Mouse (Mus musculus) spleen, postnatal 14 days (tissue): Measurements from ENCODE around the gene Il11ra1.
"Not testable (repeated sequence)": the region's sequence is repeated elsewhere in the genome, so short reads cannot be mapped to it uniquely, and the experiment has no call there.

Experiments
- DNase-seq, 2 experiments: peaks; one replicate each; pipeline ENCODE4 v3.0.0; 2021 to 2022; ENCODE audit warnings: low spot score in 2 of 2

Gene Il11ra1

GRCm38 (mm10) chr4:41679291-41679690 is 20.5 kb upstream of the Il11ra1 start:
- no peak for DNase-seq

DNA sequence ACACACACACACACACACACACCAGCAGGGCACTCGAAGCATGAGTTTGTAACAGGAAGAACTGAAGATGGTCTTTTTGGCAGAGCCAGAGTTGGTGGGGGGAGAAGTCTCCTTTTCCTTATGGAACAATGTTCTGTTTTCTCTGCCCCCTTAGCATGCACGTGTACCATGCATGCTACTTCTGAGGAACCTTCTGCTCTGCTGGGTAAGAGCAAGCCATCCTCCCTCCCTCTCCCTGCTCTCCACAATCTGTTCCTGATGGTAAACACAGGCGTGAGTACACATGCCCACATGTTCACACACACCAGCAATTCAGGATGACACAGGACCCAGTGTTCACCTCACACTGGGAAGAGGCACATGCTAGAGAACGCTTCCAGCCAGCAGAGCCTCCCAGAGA is 18.6 kb upstream of the Il11ra1 start:
- DNase-seq, result no peak

GRCm38 (mm10) chr4:41681947-41682346 is 17.8 kb upstream of the Il11ra1 start:
- DNase-seq, result no peak

- no peak for DNase-seq
These were observed 17.0 kb upstream of the Il11ra1 start for GRCm38 (mm10) chr4:41682789-41683188.

GRCm38 (mm10) chr4:41683303-41683702 is 16.5 kb upstream of the Il11ra1 start:
- not testable (repeated sequence) for DNase-seq

- DNase-seq, result not testable (repeated sequence)
These were observed 15.5 kb upstream of the Il11ra1 start for GRCm38 (mm10) chr4:41684131-41684930.

- not testable (repeated sequence) for DNase-seq
These were observed 14.8 kb upstream of the Il11ra1 start for GRCm38 (mm10) chr4:41684931-41685453.

- not testable (repeated sequence) for DNase-seq
These were observed 13.8 kb upstream of the Il11ra1 start for GRCm38 (mm10) chr4:41685882-41686492.

DNA sequence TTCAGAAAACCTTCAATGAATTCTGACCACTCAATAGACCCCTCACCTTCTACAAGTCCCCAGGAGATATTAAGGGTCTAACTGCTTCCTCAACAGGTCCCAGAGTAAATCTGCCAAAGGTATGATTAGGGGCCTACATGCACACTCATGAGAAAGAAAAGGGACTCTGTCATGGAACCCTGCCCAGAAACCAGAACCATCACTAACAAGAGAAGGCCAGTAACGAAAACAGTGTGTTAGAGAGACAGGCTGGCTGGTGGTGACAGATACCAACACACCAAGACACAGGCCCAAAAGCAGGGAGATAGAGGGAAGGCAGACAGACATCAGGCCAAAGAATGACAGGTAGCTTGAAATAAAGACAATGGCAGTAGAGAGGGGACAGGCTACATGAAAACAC is 11.2 kb upstream of the Il11ra1 start:
- DNase-seq, result not testable (repeated sequence)

DNA sequence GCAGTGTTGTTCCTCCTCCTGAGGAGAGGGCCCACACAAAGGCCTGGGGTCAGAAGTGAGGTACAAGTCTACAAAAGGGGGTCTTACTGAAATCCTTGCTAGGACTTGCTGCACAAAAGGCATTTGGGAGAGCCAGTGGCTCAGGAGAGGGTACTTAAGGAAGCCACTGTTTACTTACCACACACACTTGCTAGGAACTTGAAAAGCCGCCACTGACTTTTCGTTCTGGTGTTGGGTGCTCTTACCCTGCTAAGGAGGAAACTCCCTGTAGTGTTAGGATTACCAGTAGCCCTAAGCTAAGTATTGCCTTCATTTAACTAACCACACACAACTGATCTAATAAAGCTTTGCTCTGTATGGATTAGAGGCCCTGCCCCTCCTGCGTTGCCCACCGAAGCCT is 9.8 kb upstream of the Il11ra1 start:
- DNase-seq, result not testable (repeated sequence)

DNA sequence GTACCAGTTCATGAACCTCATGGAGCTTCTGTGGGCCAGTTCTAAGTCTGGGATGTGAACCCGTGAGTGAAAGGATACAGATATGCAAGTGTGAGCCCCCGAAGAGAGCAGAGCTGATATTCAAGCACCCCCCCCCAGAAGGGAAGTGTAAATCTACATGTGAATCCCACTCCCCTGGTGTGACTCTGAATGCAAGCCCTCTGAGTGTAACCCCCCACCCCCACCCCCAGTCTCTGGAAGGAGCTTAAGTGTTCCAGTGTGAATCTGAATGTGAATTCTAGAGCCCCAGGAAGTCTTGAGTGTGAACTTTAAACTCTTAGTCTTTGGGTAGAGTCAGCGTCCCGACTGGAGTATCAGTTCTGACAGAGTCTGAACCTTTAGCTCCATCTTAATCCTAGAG is 6.3 kb upstream of the Il11ra1 start:
- DNase-seq, result not testable (repeated sequence)

DNA sequence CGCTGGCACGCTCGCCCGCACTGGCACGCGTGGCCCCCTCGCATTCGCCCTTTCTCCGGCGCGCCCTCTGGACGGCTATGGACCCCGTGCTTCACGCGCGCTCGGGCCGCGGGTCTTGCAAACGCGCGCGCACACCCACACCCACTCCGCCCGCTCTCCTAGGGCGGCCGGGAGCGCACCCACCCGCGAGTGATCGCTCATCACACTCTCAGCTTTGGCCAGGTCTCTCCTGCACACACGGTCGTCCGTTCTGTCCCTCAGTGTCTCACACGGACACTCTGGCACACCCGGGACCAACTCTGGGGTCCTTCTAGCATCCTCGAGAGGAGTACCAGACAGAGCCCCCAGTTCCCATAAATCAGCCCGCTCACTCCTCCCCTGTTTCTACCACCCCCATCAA is 4.0 kb upstream of the Il11ra1 start:
- DNase-seq, result not testable (repeated sequence)

GRCm38 (mm10) chr4:41696452-41696851 is 3.3 kb upstream of the Il11ra1 start:
- not testable (repeated sequence) for DNase-seq

- peak; percentile 47 to 61 for DNase-seq
These were observed 2.6 kb upstream of the Il11ra1 start, which contains the start of gene Cntfr for GRCm38 (mm10) chr4:41696930-41697841. Gene Cntfr, minus strand, starts transcription at chr4:41697089.

- DNase-seq, result not testable (repeated sequence)
These were observed 1.3 kb upstream of the Il11ra1 start for GRCm38 (mm10) chr4:41698421-41699016.

GRCm38 (mm10) chr4:41700224-41700623 is 435 bp downstream of the Il11ra1 start:
- DNase-seq, result not testable (repeated sequence)

GRCm38 (mm10) chr4:41702226-41702625 is 2.4 kb downstream of the Il11ra1 start:
- DNase-seq, result not testable (repeated sequence)

GRCm38 (mm10) chr4:41704651-41705050 is 4.9 kb downstream of the Il11ra1 start:
- no peak for DNase-seq

- DNase-seq, result no peak
These were observed 6.3 kb downstream of the Il11ra1 start for GRCm38 (mm10) chr4:41705922-41706754.

DNA sequence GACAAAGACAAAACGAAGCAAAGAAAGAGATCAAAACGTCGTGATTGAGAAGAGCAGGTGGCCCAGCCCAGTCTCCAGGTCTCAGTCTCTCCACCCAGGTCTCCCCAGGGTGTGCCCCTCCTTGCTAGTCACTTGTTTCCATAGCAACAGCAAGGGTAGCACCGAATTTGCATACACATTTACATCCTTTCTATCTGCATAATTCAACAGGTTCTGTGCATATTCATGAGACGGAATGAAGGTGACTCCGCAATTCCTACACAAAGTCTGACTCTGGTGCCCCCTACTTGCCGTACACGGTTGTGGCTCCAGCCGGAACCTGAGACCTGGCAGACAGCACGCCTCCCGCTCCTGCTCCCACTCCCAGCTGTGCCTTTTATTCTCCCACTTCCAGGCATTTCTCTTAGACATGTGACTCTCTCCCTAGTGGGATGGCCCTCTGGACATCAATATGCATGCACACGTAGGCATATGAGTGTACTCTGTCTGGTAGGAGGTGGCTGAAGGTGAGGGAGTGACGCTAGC is 7.3 kb downstream of the Il11ra1 start:
- peak in 1 of 2 experiments; percentile 35 for DNase-seq
